Mouse (Mus musculus): ENCODE data around the gene Ttc23l.
"Not testable (repeated sequence)": the region's sequence is repeated elsewhere in the genome, so short reads cannot be mapped to it uniquely, and the experiment has no call there.

Ttc23l gene

GRCm38 (mm10) chr15:10506099-10506498, 52.4 kb downstream of the Ttc23l start:
- no peak for DNase-seq

GRCm38 (mm10) chr15:10500838-10501719, 57.4 kb downstream of the Ttc23l start:
- no peak for DNase-seq

- no peak for DNase-seq
Measured at GRCm38 (mm10) chr15:10500035-10500434, 58.4 kb downstream of the Ttc23l start.

DNA sequence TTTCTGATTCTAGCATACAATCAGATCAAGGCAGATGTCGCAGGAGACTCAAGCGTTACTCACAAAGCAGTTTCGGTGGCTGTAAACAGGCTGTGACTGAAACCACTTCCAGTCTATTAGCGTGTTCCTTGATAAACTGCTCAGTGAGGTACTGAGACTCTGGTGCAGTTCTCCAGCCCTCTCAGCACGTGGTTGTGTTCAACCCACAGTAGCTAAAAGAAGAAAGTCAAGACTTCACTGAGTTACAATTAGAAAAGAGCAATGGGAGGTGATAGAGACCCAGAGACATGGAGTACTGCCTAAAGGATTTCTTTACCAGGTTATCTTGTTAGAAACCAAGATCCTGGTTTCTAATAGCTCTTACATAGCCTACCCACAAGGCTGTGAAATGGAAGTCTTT, 58.9 kb downstream of the Ttc23l start:
- no peak for DNase-seq

DNA sequence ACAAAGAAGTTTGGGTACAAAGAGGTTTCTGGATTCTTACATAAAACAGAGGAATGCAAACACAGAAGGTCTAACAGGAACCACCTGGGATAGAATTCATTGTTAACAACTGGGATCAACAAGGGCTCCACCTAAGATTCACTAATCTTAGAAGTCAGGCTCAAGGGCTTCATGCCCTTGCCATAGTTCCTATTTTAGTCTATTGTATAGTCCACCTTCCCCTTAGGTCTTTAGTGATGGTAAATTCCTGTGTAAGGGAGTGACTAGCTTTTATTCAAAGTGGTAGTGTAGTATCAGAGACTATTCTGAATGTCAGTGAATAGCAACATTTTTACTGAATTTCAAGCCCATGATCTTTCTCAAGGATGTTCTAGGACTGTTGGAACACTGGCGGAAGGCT, 61.8 kb downstream of the Ttc23l start:
- DNase-seq, result not testable (repeated sequence)

DNA sequence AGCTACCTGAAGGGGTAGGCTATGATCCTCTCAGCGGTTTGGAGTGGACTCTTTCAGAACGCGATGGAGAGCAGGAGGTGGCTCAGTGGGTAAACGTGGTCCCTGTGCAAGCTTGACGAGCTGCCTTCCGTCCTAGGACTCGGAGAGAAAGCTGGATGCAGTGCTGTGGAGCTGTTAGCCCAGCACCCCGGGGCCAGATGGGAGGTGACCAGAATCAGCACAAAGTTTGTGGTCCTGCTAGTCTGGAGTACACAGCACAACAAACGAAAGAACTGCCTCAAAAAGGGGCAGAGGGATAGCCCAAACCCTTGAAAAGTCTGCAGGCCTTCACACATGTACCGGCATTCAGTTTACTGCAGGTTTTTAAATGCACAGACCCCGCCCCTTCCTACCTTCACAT, 62.5 kb downstream of the Ttc23l start:
- no peak for DNase-seq

GRCm38 (mm10) chr15:10490101-10490500, 68.4 kb downstream of the Ttc23l start:
- DNase-seq, result no peak

GRCm38 (mm10) chr15:10487246-10487645, 71.2 kb downstream of the Ttc23l start:
- no peak for DNase-seq

DNA sequence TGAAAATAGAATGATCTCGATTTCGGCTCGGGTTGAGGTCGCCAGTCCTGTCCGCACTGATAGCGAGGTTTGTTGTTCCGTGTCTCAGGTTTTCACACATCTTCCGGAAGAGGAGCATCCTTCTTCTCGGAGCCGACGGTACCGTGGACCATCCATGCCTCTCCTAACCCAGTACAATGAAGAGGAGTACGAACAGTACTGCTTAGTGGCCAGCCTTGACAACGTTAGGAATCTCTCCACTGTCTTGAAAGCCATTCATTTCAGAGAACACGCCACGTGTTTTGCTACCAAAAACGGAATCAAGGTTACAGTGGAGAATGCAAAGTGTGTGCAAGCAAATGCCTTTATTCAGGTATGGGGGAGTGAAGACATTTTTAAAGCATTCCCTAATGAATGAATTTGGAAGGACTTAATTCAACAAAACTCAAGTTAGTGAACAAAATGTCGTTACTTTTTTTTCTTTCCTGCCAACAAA, 72.1 kb downstream of the Ttc23l start:
- DNase-seq, result no peak

DNA sequence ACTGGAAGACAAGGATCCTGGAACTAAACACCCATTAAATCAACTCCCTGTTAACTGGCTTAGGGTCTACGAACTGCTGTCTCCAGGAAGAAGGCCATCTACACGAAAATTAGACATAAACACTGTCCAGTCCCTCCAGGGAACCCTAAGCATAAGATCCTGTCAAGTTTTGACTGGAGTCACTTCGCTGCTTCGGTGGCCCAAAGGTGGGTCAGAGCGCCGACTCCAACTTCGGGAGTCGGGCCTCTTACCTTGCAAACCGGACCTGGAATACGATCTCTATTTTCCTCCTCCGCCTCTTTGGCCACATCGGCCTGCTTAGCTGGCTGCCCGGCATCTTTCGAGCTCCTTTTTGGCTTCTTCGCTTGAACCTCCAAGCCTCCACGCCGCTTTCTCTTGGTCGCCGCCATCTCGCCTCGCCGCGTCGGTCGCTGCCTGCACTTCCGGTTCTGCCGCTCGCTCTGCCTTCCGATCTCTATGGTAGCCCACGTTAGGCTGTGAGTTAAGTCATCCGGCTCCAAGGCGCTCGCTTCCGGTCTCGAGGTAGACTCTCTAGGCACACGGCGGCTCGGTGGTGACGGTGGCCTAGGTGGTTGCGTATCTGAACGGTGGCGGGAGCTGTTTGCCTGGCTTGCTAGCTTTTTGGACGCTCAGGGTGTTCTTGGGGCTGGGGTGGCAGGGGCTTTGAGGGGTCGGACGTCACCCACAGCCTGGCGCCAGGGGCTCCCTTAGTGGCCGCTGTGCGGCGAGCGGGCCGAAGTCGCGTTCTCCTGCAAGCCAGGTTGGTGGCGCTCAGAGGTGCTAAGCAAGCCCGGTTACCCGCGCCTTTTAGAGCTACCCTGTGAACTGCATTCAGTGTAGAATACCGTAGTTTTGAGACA, 72.7 kb downstream of the Ttc23l start, which contains the start of the genes Brix1 and Rad1:
TSS of gene Brix1 (minus strand) at position 464 of the 881 bp plus-strand sequence.
TSS of gene Rad1 (plus strand) at position 535 of the 881 bp plus-strand sequence.
- peak; percentile 95 for DNase-seq

- DNase-seq, result no peak
Measured at GRCm38 (mm10) chr15:10470941-10471340, 87.5 kb downstream of the Ttc23l start.

GRCm38 (mm10) chr15:10470151-10470831, 88.2 kb downstream of the Ttc23l start, which contains the start of gene Dnajc21:
Gene Dnajc21 (minus strand): TSS chr15:10470516.
- DNase-seq, result peak; percentile 91

- peak; percentile 59 for DNase-seq
Measured at GRCm38 (mm10) chr15:10469641-10470150, 88.8 kb downstream of the Ttc23l start.

- DNase-seq, result peak; percentile 17
Measured at GRCm38 (mm10) chr15:10468761-10469160, 89.7 kb downstream of the Ttc23l start.

GRCm38 (mm10) chr15:10464678-10465077, 93.8 kb downstream of the Ttc23l start:
- DNase-seq, result no peak

- DNase-seq, result no peak
Measured at GRCm38 (mm10) chr15:10463555-10463954, 94.9 kb downstream of the Ttc23l start.

DNA sequence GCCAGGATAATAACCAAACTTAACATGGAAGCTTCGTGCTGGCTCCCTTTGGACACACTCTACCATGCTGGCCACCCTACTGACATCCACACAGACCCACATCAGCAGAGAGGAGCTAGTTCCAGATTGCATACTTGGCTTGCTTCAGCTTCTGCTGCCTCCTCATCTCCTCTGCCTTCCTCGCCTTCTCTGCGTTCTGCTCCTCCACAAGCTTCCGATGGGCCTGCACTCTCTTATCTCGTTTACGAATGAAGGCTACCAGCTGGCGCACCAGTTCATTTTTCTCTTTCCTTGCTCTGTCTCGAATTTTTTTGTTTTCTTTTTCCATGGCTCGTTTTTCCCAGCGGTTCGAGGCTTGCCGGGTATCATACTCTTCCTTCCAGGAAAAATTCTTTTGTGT, 97.5 kb downstream of the Ttc23l start:
- DNase-seq, result no peak
